Mouse (Mus musculus): ENCODE measurements at regions not wholly inside any gene's neighbourhood (a gene's known extent, or its start where the extent isn't known, plus 50 kb on each side); places are given as distances from the start of the nearest gene placed in this dataset.

DNA sequence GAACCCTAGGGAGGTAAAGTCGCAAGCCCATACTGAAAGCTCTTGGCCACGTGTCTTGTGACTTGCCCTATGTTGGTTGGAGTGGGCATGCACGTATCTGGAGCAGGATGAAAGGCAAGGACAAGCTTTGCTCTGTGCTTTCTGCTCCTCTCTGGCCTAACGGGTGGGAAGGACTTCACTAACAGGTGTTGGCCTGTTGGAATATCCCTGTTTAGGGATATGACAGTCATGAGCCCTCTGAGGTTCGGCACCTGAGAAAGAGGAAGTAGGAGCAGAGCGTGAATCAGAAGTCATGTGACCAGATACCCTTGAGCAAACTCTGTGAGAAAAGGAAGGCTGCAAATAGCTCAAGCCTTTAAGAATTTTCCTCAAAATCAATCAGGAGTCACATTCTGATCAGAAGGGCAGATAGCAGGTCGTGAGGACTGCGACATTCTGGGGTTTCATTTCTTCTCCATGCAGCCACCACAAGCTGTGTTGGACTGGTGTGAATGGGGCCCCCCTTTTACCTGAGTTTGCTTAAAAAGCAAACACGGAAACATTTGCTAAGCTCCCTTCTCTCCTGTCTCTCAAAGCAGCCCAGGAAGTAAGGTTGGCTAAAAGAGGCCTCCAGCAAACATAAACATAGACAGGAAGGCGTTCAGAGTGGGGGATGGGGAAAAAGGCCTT is 618.1 kb upstream of the A1bg start:
- TF ChIP-seq USF2 (conservative IDR thresholded peaks at IDR 0.05; ENCODE audit: low read depth, low read length) (peak; percentile 86), TCF12 (IDR thresholded peaks at IDR 0.05; ENCODE audit: low read depth, low read length) (peak; percentile 76), USF1 (IDR thresholded peaks at IDR 0.05; ENCODE audit: low read depth, low read length) (peak; percentile 79), SIN3A (IDR thresholded peaks at IDR 0.05; ENCODE audit: low read length) (peak; percentile 67; the same call in 1 of the 2 replicates), EP300 (IDR thresholded peaks at IDR 0.05; ENCODE audit: low read length) (peak; percentile 91), UBTF (IDR thresholded peaks at IDR 0.05; ENCODE audit: low read depth, low read length) (no peak), KAT2A (IDR thresholded peaks at IDR 0.05; ENCODE audit: insufficient replicate concordance, low read length) (no peak), MAX (IDR thresholded peaks at IDR 0.05; ENCODE audit: low read length) (peak; percentile 92; the same call in 1 of the 2 replicates), E2F4 (IDR thresholded peaks at IDR 0.05; ENCODE audit: insufficient replicate concordance, low read depth, low read length) (no peak), MXI1 (IDR thresholded peaks at IDR 0.05; ENCODE audit: low read depth, low read length) (peak; percentile 73; the same call in 1 of the 2 replicates), BHLHE40 (IDR thresholded peaks at IDR 0.05; ENCODE audit: low read depth, low read length) (peak; percentile 99), MAFK (IDR thresholded peaks at IDR 0.05; ENCODE audit: insufficient replicate concordance, low read length) (0 out of 2 replicates have a peak, but pooled peaks have one; percentile 37), RCOR1 (conservative IDR thresholded peaks at IDR 0.05; ENCODE audit: low read depth, low read length) (peak; percentile 79; the same call in 1 of the 2 replicates), JUN (IDR thresholded peaks at IDR 0.05; ENCODE audit: insufficient read depth, low read depth, low read length) (peak; percentile 13; the same call in 1 of the 2 replicates), ELF1 (IDR thresholded peaks at IDR 0.05; ENCODE audit: low read depth, low read length) (0 out of 2 replicates have a peak, but pooled peaks have one; percentile 12), IRF4 (IDR thresholded peaks at IDR 0.05; ENCODE audit: low read depth, low read length) (peak; percentile 91), MEF2A (IDR thresholded peaks at IDR 0.05; ENCODE audit: borderline replicate concordance, low read depth, low read length) (peak; percentile 61; the same call in 1 of the 2 replicates), PAX5 (IDR thresholded peaks at IDR 0.05; ENCODE audit: low read length) (no peak), HCFC1 (IDR thresholded peaks at IDR 0.05; ENCODE audit: low read depth, low read length) (no peak; the same call in 1 of the 2 replicates), MYC (IDR thresholded peaks at IDR 0.05; ENCODE audit: low read depth, low read length) (peak; percentile 65; the same call in 1 of the 2 replicates), ETS1 (conservative IDR thresholded peaks at IDR 0.05; ENCODE audit: low read depth, low read length) (peak; percentile 97), POLR2A (IDR thresholded peaks at IDR 0.05; ENCODE audit: low read depth, low read length) (no peak)
- Histone ChIP-seq H3K27ac (ENCODE audit: insufficient read depth, low read depth) (peak overlapping the region; percentile 72), H3K36me3 (replicated peaks in 1 of 2; ENCODE audit: control insufficient read depth in 1 of 2, insufficient read depth in 1 of 2, low read length in 1 of 2) (no peaks in the 10 kb centered on the region), H3K79me2 (replicated peaks; ENCODE audit: control insufficient read depth, extremely low read depth, insufficient read depth, poor library complexity, severe bottlenecking) (no peaks in the 10 kb centered on the region), H3K4me1 (ENCODE audit: control insufficient read depth in 1 of 2, insufficient read depth in 2 of 2) (peaks cover 22 to 79% of the 10 kb centered on the region in 2 experiments), H3K4me3 (replicated peaks in 1 of 3; ENCODE audit: low read depth in 2 of 3, low read length in 2 of 3, poor library complexity in 1 of 3) (peak overlapping the region in 2 of 3 experiments; percentile 2 to 21), H3K9ac (ENCODE audit: insufficient read depth, low read depth) (peak overlapping the region; percentile 3; the same call in 1 of the 2 replicates), H3K9me3 (replicated peaks; ENCODE audit: low read length) (no peaks in the 10 kb centered on the region), H3K27me3 (replicated peaks) (no peaks in the 10 kb centered on the region), H3K4me2 (ENCODE audit: insufficient read depth, low read depth, poor library complexity, severe bottlenecking) (peak overlapping the region; percentile 93)
- dilution Hi-C loops (cut with MboI; ENCODE audit: extremely low pct_ligation_motif_present, extremely low pct_unique_long_range_greater_than_20kb, low sequenced_read_pairs): no loop called here
- peak; percentile 92 for DNase-seq (ENCODE audit: extremely low read depth)
- in situ Hi-C loops (cut with MboI; ENCODE audit: low pct_ligation_motif_present, low pct_unique_long_range_greater_than_20kb, low sequenced_read_pairs): loop anchor here (10.0 kb wide), 1 partner anchor 96 kb away; no protein-coding TSS in a partner anchor

Measured in CH12.LX (cell line).